Mouse (Mus musculus): ENCODE data around the gene S100a1. TPM values are rescaled to one million over a fixed set of nuclear protein-coding genes. Genes with fewer than 3 reads are reported as not detected.
A peak's percentile ranks its signal among the peaks of the same experiment; 100 is the strongest.

Gene S100a1
- polyA plus RNA-seq, 1 experiment from 2014 or later, result 8.4 TPM

DNA sequence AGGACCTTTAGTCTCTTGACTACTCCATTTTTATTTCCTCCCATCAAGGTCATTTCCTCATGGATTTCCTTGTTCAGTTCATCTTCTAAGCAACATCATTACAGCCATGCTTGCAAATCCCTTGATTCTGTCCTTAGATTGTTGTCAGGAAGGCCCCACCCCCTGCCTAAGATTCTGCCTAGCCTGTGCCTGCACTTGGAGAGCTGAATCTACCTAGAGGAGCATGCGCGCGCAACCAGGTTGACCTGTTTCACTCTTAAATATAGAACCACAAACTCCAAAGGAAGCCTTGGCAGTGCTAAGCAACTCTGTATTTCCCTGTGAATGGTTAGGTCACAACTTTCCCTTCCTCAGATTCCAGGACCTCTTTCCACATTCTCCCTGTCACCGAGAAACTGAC, 3.5 kb upstream of the S100a1 start:
- 86% methylated on average over 4 of the region's 4 CpGs for WGBS
- no peak overlapping the region for H3K4me2 ChIP-seq (ENCODE audit: low read depth, low read length)
- ATAC-seq (replicated peaks; ENCODE audit: insufficient number of reproducible peaks, low FRiP score, low TSS enrichment, low read depth), result no peak

GRCm38 (mm10) chr3:90515789-90516188, 1.6 kb upstream of the S100a1 start:
- Histone ChIP-seq H3K4me3 (ENCODE audit: low read depth, low read length) (no peak overlapping the region), H3K4me2 (ENCODE audit: low read depth, low read length) (no peak overlapping the region), H3K27me3 (ENCODE audit: control insufficient read depth, insufficient read depth, low read length) (0 out of 2 replicates have a peak, but pooled peaks cover 8% of the 10 kb centered on the region), H3K27ac (replicated peaks; ENCODE audit: low read depth, low read length) (no peak overlapping the region), H3K36me3 (replicated peaks; ENCODE audit: control insufficient read depth, insufficient read depth, low read depth, low read length) (no peaks in the 10 kb centered on the region), H3K9ac (replicated peaks; ENCODE audit: low read length) (no peak overlapping the region), H3K9me3 (replicated peaks; ENCODE audit: control insufficient read depth, low read length) (no peaks in the 10 kb centered on the region), H3K4me1 (ENCODE audit: control insufficient read depth, insufficient read depth, low read length) (peaks cover 9% of the 10 kb centered on the region)
- ATAC-seq (replicated peaks; ENCODE audit: insufficient number of reproducible peaks, low FRiP score, low TSS enrichment, low read depth) (no peak), DNase-seq (ENCODE audit: low spot score) (no peak)
- WGBS, result 86% methylated on average over 4 of the region's 4 CpGs

More for the DNA sequence above, 3.5 kb upstream of the S100a1 start:
- H3K9me3 ChIP-seq (replicated peaks; ENCODE audit: control insufficient read depth, low read length), result no peaks in the 10 kb centered on the region
- no peak overlapping the region for H3K27ac ChIP-seq (replicated peaks; ENCODE audit: low read depth, low read length)
- H3K9ac ChIP-seq (replicated peaks; ENCODE audit: low read length), result no peak overlapping the region
- 0 out of 2 replicates have a peak, but pooled peaks cover 8% of the 10 kb centered on the region for H3K27me3 ChIP-seq (ENCODE audit: control insufficient read depth, insufficient read depth, low read length)
- peaks cover 9% of the 10 kb centered on the region for H3K4me1 ChIP-seq (ENCODE audit: control insufficient read depth, insufficient read depth, low read length)
- no peaks in the 10 kb centered on the region for H3K36me3 ChIP-seq (replicated peaks; ENCODE audit: control insufficient read depth, insufficient read depth, low read depth, low read length)
- DNase-seq (ENCODE audit: low spot score), result no peak
- H3K4me3 ChIP-seq (ENCODE audit: low read depth, low read length), result no peak overlapping the region

GRCm38 (mm10) chr3:90515242-90515641, 1.1 kb upstream of the S100a1 start:
- H3K27ac ChIP-seq (replicated peaks; ENCODE audit: low read depth, low read length), result no peak overlapping the region
- ATAC-seq (replicated peaks; ENCODE audit: insufficient number of reproducible peaks, low FRiP score, low TSS enrichment, low read depth) (0 out of 2 replicates have a peak, but pooled peaks have one; percentile 8), DNase-seq (ENCODE audit: low spot score) (no peak)
- 0 out of 2 replicates have a peak, but pooled peaks cover 8% of the 10 kb centered on the region for H3K27me3 ChIP-seq (ENCODE audit: control insufficient read depth, insufficient read depth, low read length)
- H3K4me1 ChIP-seq (ENCODE audit: control insufficient read depth, insufficient read depth, low read length), result peaks cover 9% of the 10 kb centered on the region
- H3K4me2 ChIP-seq (ENCODE audit: low read depth, low read length), result peak overlapping the region; percentile 73
- H3K9me3 ChIP-seq (replicated peaks; ENCODE audit: control insufficient read depth, low read length), result no peaks in the 10 kb centered on the region
- H3K9ac ChIP-seq (replicated peaks; ENCODE audit: low read length), result peak overlapping the region; percentile 52; the same call in 1 of the 2 replicates
- 61% methylated on average over 1 of the region's 1 CpGs for WGBS
- H3K4me3 ChIP-seq (ENCODE audit: low read depth, low read length), result peak overlapping the region; percentile 29; the same call in 1 of the 2 replicates
- no peaks in the 10 kb centered on the region for H3K36me3 ChIP-seq (replicated peaks; ENCODE audit: control insufficient read depth, insufficient read depth, low read depth, low read length)

DNA sequence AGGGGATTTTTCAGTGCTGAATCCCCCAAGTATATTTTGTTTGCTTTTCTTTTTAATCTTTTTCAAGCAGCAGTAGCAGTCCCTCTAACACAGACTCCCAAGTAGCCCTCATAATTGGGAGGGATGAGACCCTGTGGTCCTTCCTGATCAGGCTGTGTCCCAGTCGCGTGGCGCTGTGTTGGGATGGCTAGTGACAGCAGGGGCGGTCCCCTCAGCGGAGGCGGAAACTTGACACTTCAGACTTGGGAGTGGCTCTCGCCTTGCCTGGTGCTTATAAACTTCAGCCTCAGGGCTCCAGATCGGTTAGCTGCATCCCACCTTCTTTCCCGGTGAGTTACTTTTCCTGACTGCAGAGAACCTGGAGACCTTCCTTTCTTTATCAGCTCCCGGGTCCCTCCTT, 499 bp upstream of the S100a1 start:
- Histone ChIP-seq H3K36me3 (replicated peaks; ENCODE audit: control insufficient read depth, insufficient read depth, low read depth, low read length) (no peaks in the 10 kb centered on the region), H3K27ac (replicated peaks; ENCODE audit: low read depth, low read length) (no peak overlapping the region), H3K9ac (replicated peaks; ENCODE audit: low read length) (peak overlapping the region; percentile 52), H3K4me1 (ENCODE audit: control insufficient read depth, insufficient read depth, low read length) (peaks cover 9% of the 10 kb centered on the region), H3K4me3 (ENCODE audit: low read depth, low read length) (peak overlapping the region; percentile 29), H3K4me2 (ENCODE audit: low read depth, low read length) (peak overlapping the region; percentile 73), H3K9me3 (replicated peaks; ENCODE audit: control insufficient read depth, low read length) (no peaks in the 10 kb centered on the region), H3K27me3 (ENCODE audit: control insufficient read depth, insufficient read depth, low read length) (0 out of 2 replicates have a peak, but pooled peaks cover 8% of the 10 kb centered on the region)
- DNase-seq (ENCODE audit: low spot score) (peak; percentile 79), ATAC-seq (replicated peaks; ENCODE audit: insufficient number of reproducible peaks, low FRiP score, low TSS enrichment, low read depth) (peak; percentile 64)
- WGBS, result under 1% methylated on average over 10 of the region's 10 CpGs

DNA sequence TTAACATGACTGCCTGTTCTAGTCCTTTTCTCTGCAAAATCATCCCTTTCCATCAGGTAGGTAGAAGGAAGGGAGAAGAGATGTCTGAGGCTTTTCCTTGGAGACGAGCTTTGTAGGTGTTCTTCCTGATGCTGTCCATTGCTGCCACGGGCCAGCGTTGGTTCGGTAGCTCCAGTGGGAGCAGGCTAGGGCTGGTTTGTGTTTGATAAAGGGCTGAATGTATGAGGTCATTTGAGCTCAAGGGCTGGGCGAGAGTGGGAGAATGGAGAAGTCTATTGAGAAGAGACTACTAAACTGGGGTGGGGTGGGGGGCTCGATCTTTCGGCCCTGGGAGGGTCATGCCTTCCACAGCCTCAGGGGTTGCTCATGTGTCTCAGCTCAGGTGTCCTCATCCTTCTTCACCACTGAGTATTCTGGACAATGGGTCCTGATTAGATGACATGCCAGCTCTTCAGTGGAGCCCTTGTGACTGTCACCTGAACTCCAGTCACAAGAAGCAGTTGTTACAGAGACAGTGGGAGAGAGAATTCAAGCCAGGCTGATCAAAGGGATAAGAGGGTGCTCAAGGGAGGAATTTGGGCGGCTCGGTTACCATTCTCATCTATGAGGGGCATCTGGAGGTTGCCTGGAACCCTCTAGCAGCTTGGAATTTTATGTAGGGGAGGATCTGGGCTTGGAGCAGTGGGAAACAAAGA, 1.1 kb downstream of the S100a1 start:
- Histone ChIP-seq H3K27me3 (ENCODE audit: control insufficient read depth, insufficient read depth, low read length) (0 out of 2 replicates have a peak, but pooled peaks cover 8% of the 10 kb centered on the region), H3K4me2 (ENCODE audit: low read depth, low read length) (no peak overlapping the region), H3K4me3 (ENCODE audit: low read depth, low read length) (no peak overlapping the region), H3K36me3 (replicated peaks; ENCODE audit: control insufficient read depth, insufficient read depth, low read depth, low read length) (no peaks in the 10 kb centered on the region), H3K9ac (replicated peaks; ENCODE audit: low read length) (no peak overlapping the region), H3K9me3 (replicated peaks; ENCODE audit: control insufficient read depth, low read length) (no peaks in the 10 kb centered on the region), H3K4me1 (ENCODE audit: control insufficient read depth, insufficient read depth, low read length) (peaks cover 9% of the 10 kb centered on the region), H3K27ac (replicated peaks; ENCODE audit: low read depth, low read length) (no peak overlapping the region)
- no peak for ATAC-seq (replicated peaks; ENCODE audit: insufficient number of reproducible peaks, low FRiP score, low TSS enrichment, low read depth)
- DNase-seq (ENCODE audit: low spot score), result no peak
- WGBS, result 75% methylated on average over 9 of the region's 9 CpGs

DNA sequence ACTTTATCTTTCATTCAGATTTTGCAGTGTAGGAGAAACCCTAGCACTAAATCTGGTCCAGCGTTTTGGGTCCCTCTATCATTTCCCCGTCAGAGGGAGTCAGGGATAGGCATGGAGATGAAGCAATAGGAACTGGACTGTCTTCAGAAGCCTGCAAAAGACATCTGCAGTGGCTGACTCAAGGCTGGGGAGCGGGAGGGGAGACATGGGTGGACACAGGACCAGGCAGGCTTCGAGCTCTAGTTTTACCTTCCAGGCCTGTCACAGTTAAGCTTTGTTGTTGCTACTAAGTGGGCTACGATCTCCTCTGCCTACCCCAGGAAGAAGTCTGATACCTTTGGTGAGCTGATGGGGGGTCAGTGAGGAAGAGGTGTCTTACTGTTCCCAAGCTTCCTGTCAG, 1.9 kb downstream of the S100a1 start:
- no peak for DNase-seq (ENCODE audit: low spot score)
- no peak overlapping the region for H3K4me3 ChIP-seq (ENCODE audit: low read depth, low read length)
- no peak overlapping the region for H3K27ac ChIP-seq (replicated peaks; ENCODE audit: low read depth, low read length)
- no peaks in the 10 kb centered on the region; the same call in 1 of the 2 replicates for H3K36me3 ChIP-seq (replicated peaks; ENCODE audit: control insufficient read depth, insufficient read depth, low read depth, low read length)
- no peak for ATAC-seq (replicated peaks; ENCODE audit: insufficient number of reproducible peaks, low FRiP score, low TSS enrichment, low read depth)
- H3K27me3 ChIP-seq (ENCODE audit: control insufficient read depth, insufficient read depth, low read length), result 0 out of 2 replicates have a peak, but pooled peaks cover 8% of the 10 kb centered on the region
- 88% methylated on average over 5 of the region's 5 CpGs for WGBS
- H3K4me2 ChIP-seq (ENCODE audit: low read depth, low read length), result no peak overlapping the region
- no peaks in the 10 kb centered on the region for H3K9me3 ChIP-seq (replicated peaks; ENCODE audit: control insufficient read depth, low read length)
- peaks cover 9% of the 10 kb centered on the region for H3K4me1 ChIP-seq (ENCODE audit: control insufficient read depth, insufficient read depth, low read length)
- H3K9ac ChIP-seq (replicated peaks; ENCODE audit: low read length), result no peak overlapping the region

DNA sequence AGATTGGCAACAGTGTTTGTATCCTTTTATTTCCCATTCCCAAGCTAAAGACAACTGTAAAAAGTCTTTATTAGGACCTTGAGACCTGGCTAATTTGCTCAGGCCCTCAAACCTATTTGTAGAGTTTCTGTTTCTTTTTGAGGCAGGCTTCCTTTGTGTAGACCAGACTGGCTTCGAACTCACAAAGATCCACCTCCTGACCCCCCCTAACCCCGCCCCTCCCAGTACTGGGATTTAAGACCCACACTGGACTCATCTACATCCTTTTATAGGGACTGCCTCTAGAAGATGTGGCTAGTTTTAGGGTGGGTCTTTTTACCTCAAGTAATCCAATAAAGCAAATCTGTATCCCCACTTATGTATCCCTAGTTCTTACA, 4.5 kb downstream of the S100a1 start:
- 0 out of 2 replicates have a peak, but pooled peaks cover 8% of the 10 kb centered on the region for H3K27me3 ChIP-seq (ENCODE audit: control insufficient read depth, insufficient read depth, low read length)
- peaks cover 10% of the 10 kb centered on the region for H3K36me3 ChIP-seq (replicated peaks; ENCODE audit: control insufficient read depth, insufficient read depth, low read depth, low read length)
- no peaks in the 10 kb centered on the region for H3K9me3 ChIP-seq (replicated peaks; ENCODE audit: control insufficient read depth, low read length)
- ATAC-seq (replicated peaks; ENCODE audit: insufficient number of reproducible peaks, low FRiP score, low TSS enrichment, low read depth) (peak; percentile 22; the same call in 1 of the 2 replicates), DNase-seq (ENCODE audit: low spot score) (no peak)
- H3K9ac ChIP-seq (replicated peaks; ENCODE audit: low read length), result no peak overlapping the region
- H3K4me3 ChIP-seq (ENCODE audit: low read depth, low read length), result no peak overlapping the region; the same call in 1 of the 2 replicates
- no peak overlapping the region for H3K4me2 ChIP-seq (ENCODE audit: low read depth, low read length)
- no peak overlapping the region for H3K27ac ChIP-seq (replicated peaks; ENCODE audit: low read depth, low read length)
- peaks cover 6% of the 10 kb centered on the region for H3K4me1 ChIP-seq (ENCODE audit: control insufficient read depth, insufficient read depth, low read length)
- WGBS, result 9% methylated on average over 2 of the region's 2 CpGs

All from embryonic facial prominence, embryonic 11.5 days (tissue).